Mouse (Mus musculus): ENCODE data around the gene Lrrk1. TPM values are rescaled to one million over a fixed set of nuclear protein-coding genes. Genes with fewer than 3 reads are reported as not detected.

The Lrrk1 gene
- 2.7 and 3.2 TPM in 2 replicates for polyA plus RNA-seq (2015; fragmentation: Nextera tagmentation; extraction: Ambion mirVana)

GRCm38 (mm10) chr7:66387813-66388521 lies at the start of gene Lrrk1:
Gene Lrrk1 (minus strand): TSS chr7:66388350.
- ATAC-seq: peak; percentile 58
- peak within 1 kb of the TSS; percentile 53 for H3K4me3 ChIP-seq (replicated peaks; ENCODE audit: low read length)
- under 1% methylated on average over 67 of the region's 70 CpGs for WGBS
- H3K4me2 ChIP-seq (ENCODE audit: low read length): peak within 1 kb of the TSS; percentile 96
- peaks cover 4% of the 10 kb centered on the region for H3K27me3 ChIP-seq (replicated peaks; ENCODE audit: control insufficient read depth, insufficient read depth, low read length)
- no peaks in the 10 kb centered on the region for H3K36me3 ChIP-seq (ENCODE audit: control insufficient read depth, insufficient read depth)
- H3K9me3 ChIP-seq (ENCODE audit: control insufficient read depth, low read length): no peaks in the 10 kb centered on the region
- no peak within 1 kb of the TSS for H3K27ac ChIP-seq (ENCODE audit: low read length)
- peaks cover 17% of the 10 kb centered on the region for H3K4me1 ChIP-seq (replicated peaks; ENCODE audit: control insufficient read depth, insufficient read depth, low read length)
- H3K9ac ChIP-seq (replicated peaks; ENCODE audit: low read depth, low read length): peak within 1 kb of the TSS; percentile 60

- Histone ChIP-seq H3K27me3 (replicated peaks; ENCODE audit: control insufficient read depth, insufficient read depth, low read length) (no peaks in the 10 kb centered on the region), H3K4me1 (replicated peaks; ENCODE audit: control insufficient read depth, insufficient read depth, low read length) (no peaks in the 10 kb centered on the region), H3K4me3 (replicated peaks; ENCODE audit: low read length) (no peak overlapping the region), H3K9ac (replicated peaks; ENCODE audit: low read depth, low read length) (no peak overlapping the region), H3K36me3 (ENCODE audit: control insufficient read depth, insufficient read depth) (no peaks in the 10 kb centered on the region), H3K9me3 (ENCODE audit: control insufficient read depth, low read length) (no peaks in the 10 kb centered on the region), H3K27ac (ENCODE audit: low read length) (no peak overlapping the region), H3K4me2 (ENCODE audit: low read length) (no peak overlapping the region)
- WGBS: 41% methylated on average over 10 of the region's 10 CpGs
- ATAC-seq: peak; percentile 78
Measured at GRCm38 (mm10) chr7:66434453-66434935, 46.3 kb upstream of the Lrrk1 start.

DNA sequence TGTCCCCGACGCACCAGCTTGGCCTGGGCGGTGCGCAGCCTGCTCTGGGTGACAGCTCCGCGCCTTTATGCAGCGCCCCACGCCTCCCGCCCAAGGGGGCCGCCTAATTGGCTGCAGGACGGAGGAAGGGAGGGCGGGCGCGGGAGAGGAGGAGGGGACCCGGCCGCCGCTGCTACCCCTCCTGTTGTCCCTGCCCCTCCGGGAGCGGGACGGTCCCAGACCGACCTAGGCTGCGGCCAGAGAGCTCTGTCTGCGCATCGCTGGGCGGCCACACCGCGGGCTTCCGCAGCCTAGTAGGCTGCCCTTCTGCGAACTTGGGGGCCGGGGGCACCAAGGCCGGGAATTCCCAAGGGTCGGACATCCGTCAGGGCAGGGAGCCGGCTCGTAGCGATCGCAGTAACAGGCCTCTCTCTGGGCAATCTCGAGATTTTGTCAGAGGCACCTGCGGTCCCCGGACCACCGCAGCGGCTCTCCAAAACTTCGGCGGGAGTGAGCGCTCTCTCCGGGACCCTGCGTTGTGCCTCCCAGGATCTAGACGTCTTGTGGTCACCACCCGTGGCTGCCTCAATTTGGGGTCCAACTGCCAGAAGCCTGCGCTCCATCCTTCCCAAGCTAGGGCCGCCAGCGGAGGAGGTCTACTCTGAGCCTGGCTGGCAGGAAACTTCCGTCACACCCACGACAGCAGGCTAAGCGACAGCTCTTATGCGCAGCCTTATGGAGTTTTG lies 39.4 kb upstream of the Lrrk1 start, which contains the start of gene Aldh1a3:
Gene Aldh1a3, minus strand, starts transcription at position 81 of the 725 bp plus-strand sequence.
- WGBS: under 1% methylated on average over 50 of the region's 56 CpGs
- H3K9ac ChIP-seq (replicated peaks; ENCODE audit: low read depth, low read length): peak within 1 kb of the TSS; percentile 47
- no peaks in the 10 kb centered on the region for H3K36me3 ChIP-seq (ENCODE audit: control insufficient read depth, insufficient read depth)
- H3K4me2 ChIP-seq (ENCODE audit: low read length): peak within 1 kb of the TSS; percentile 97
- ATAC-seq: peak; percentile 91
- no peaks in the 10 kb centered on the region for H3K9me3 ChIP-seq (ENCODE audit: control insufficient read depth, low read length)
- peaks cover 13% of the 10 kb centered on the region for H3K4me1 ChIP-seq (replicated peaks; ENCODE audit: control insufficient read depth, insufficient read depth, low read length)
- peaks cover 34% of the 10 kb centered on the region for H3K27me3 ChIP-seq (replicated peaks; ENCODE audit: control insufficient read depth, insufficient read depth, low read length)
- H3K27ac ChIP-seq (ENCODE audit: low read length): no peak within 1 kb of the TSS
- peak within 1 kb of the TSS; percentile 54 for H3K4me3 ChIP-seq (replicated peaks; ENCODE audit: low read length)

DNA sequence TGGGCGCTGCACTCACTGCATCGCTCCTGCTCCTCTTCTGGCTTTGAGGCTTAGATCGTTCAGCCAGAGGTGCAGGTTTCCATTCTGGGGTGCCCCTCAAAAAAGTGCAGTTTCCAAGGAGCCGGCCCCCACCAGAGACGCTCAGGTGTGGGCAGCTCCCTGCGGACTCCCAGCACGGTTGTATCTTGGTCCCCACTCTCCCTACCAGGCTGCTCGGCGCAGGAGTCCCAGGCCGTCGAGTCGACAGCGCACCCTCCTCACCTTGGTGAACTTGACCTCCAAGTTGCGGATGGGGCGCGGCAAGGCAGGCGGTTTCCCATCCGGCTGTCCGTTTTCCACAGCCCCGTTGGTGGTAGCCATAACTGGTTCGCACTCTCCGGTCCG lies 38.9 kb upstream of the Lrrk1 start:
- ATAC-seq: peak; percentile 43
- no peaks in the 10 kb centered on the region for H3K9me3 ChIP-seq (ENCODE audit: control insufficient read depth, low read length)
- H3K27me3 ChIP-seq (replicated peaks; ENCODE audit: control insufficient read depth, insufficient read depth, low read length): peaks cover 34% of the 10 kb centered on the region

GRCm38 (mm10) chr7:66421903-66422302 lies 33.8 kb upstream of the Lrrk1 start:
- peaks cover 1% of the 10 kb centered on the region for H3K4me1 ChIP-seq (replicated peaks; ENCODE audit: control insufficient read depth, insufficient read depth, low read length)
- H3K36me3 ChIP-seq (ENCODE audit: control insufficient read depth, insufficient read depth): no peaks in the 10 kb centered on the region
- H3K27me3 ChIP-seq (replicated peaks; ENCODE audit: control insufficient read depth, insufficient read depth, low read length): peaks cover 17% of the 10 kb centered on the region
- H3K4me3 ChIP-seq (replicated peaks; ENCODE audit: low read length): no peak overlapping the region
- H3K9me3 ChIP-seq (ENCODE audit: control insufficient read depth, low read length): no peaks in the 10 kb centered on the region
- no peak overlapping the region for H3K27ac ChIP-seq (ENCODE audit: low read length)
- no peak for ATAC-seq
- H3K4me2 ChIP-seq (ENCODE audit: low read length): no peak overlapping the region
- 77% methylated on average over 8 of the region's 8 CpGs for WGBS
- no peak overlapping the region for H3K9ac ChIP-seq (replicated peaks; ENCODE audit: low read depth, low read length)

More for the DNA sequence above, 38.9 kb upstream of the Lrrk1 start:
- Histone ChIP-seq H3K36me3 (ENCODE audit: control insufficient read depth, insufficient read depth) (no peaks in the 10 kb centered on the region), H3K4me1 (replicated peaks; ENCODE audit: control insufficient read depth, insufficient read depth, low read length) (peaks cover 13% of the 10 kb centered on the region), H3K27ac (ENCODE audit: low read length) (no peak overlapping the region), H3K9ac (replicated peaks; ENCODE audit: low read depth, low read length) (peak overlapping the region; percentile 47; the same call in 1 of the 2 replicates), H3K4me2 (ENCODE audit: low read length) (peak overlapping the region; percentile 97), H3K4me3 (replicated peaks; ENCODE audit: low read length) (peak overlapping the region; percentile 54)
- WGBS: 0% methylated on average over 22 of the region's 23 CpGs

DNA sequence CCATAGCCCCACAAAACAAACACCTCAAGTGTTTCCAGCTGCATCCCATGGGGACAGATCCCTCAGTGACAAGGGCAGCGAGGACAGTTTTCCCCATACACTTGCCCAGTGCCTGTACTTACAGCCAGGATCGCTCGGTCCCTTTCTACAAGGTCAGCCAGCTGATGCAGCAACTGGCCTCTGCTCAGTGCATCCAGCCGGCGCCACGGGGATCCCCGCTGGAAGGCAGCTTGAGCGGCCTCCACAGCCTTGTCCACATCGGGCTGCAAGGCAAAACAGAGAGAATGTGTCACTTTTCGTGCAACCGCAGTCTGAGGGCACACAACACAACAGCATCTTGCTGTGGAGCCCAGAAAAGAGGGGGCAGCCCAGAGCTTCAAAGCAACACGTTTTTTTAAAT lies 30.8 kb upstream of the Lrrk1 start:
- Histone ChIP-seq H3K4me1 (replicated peaks; ENCODE audit: control insufficient read depth, insufficient read depth, low read length) (no peaks in the 10 kb centered on the region), H3K27ac (ENCODE audit: low read length) (no peak overlapping the region), H3K27me3 (replicated peaks; ENCODE audit: control insufficient read depth, insufficient read depth, low read length) (no peaks in the 10 kb centered on the region), H3K36me3 (ENCODE audit: control insufficient read depth, insufficient read depth) (no peaks in the 10 kb centered on the region), H3K4me3 (replicated peaks; ENCODE audit: low read length) (no peak overlapping the region), H3K9me3 (ENCODE audit: control insufficient read depth, low read length) (no peaks in the 10 kb centered on the region), H3K9ac (replicated peaks; ENCODE audit: low read depth, low read length) (no peak overlapping the region), H3K4me2 (ENCODE audit: low read length) (no peak overlapping the region)
- no peak for ATAC-seq
- WGBS: 55% methylated on average over 12 of the region's 12 CpGs

GRCm38 (mm10) chr7:66416829-66417228 lies 28.7 kb upstream of the Lrrk1 start:
- Histone ChIP-seq H3K27me3 (replicated peaks; ENCODE audit: control insufficient read depth, insufficient read depth, low read length) (no peaks in the 10 kb centered on the region), H3K36me3 (ENCODE audit: control insufficient read depth, insufficient read depth) (no peaks in the 10 kb centered on the region), H3K27ac (ENCODE audit: low read length) (no peak overlapping the region), H3K9me3 (ENCODE audit: control insufficient read depth, low read length) (no peaks in the 10 kb centered on the region), H3K9ac (replicated peaks; ENCODE audit: low read depth, low read length) (no peak overlapping the region), H3K4me2 (ENCODE audit: low read length) (no peak overlapping the region), H3K4me1 (replicated peaks; ENCODE audit: control insufficient read depth, insufficient read depth, low read length) (peaks cover 3% of the 10 kb centered on the region; the same call in 1 of the 2 replicates), H3K4me3 (replicated peaks; ENCODE audit: low read length) (no peak overlapping the region)
- ATAC-seq: no peak
- 89% methylated on average over 4 of the region's 4 CpGs for WGBS

DNA sequence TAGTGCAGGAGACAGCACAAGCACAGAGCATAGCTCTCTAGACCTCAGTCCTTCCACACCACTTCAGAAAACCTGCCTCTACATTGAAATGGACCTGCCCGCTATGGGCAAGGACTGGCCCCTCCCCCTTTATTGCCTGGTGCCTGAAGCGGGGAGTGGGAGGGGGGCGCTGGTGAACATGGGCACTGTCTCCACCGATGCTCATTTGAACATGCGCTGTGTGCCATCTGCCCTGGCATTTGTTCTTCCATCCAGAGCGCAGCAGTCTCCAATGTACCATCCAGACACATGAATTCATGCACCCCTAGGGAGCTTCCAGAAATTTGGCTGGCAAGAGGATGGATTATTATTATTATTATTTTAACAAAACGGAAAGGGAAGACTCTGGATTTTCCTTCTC lies 24.9 kb upstream of the Lrrk1 start:
- no peaks in the 10 kb centered on the region for H3K9me3 ChIP-seq (ENCODE audit: control insufficient read depth, low read length)
- no peak overlapping the region for H3K9ac ChIP-seq (replicated peaks; ENCODE audit: low read depth, low read length)
- ATAC-seq: peak; percentile 57; the same call in 1 of the 2 replicates
- no peaks in the 10 kb centered on the region for H3K27me3 ChIP-seq (replicated peaks; ENCODE audit: control insufficient read depth, insufficient read depth, low read length)
- no peak overlapping the region for H3K4me2 ChIP-seq (ENCODE audit: low read length)
- no peak overlapping the region for H3K4me3 ChIP-seq (replicated peaks; ENCODE audit: low read length)
- no peaks in the 10 kb centered on the region for H3K36me3 ChIP-seq (ENCODE audit: control insufficient read depth, insufficient read depth)
- 66% methylated on average over 7 of the region's 7 CpGs for WGBS
- no peak overlapping the region for H3K27ac ChIP-seq (ENCODE audit: low read length)
- H3K4me1 ChIP-seq (replicated peaks; ENCODE audit: control insufficient read depth, insufficient read depth, low read length): peaks cover 3% of the 10 kb centered on the region; the same call in 1 of the 2 replicates

GRCm38 (mm10) chr7:66409433-66409832 lies 21.3 kb upstream of the Lrrk1 start:
- WGBS: 69% methylated on average over 6 of the region's 6 CpGs
- Histone ChIP-seq H3K27ac (ENCODE audit: low read length) (no peak overlapping the region), H3K9ac (replicated peaks; ENCODE audit: low read depth, low read length) (no peak overlapping the region), H3K4me2 (ENCODE audit: low read length) (no peak overlapping the region), H3K36me3 (ENCODE audit: control insufficient read depth, insufficient read depth) (no peaks in the 10 kb centered on the region), H3K9me3 (ENCODE audit: control insufficient read depth, low read length) (no peaks in the 10 kb centered on the region), H3K4me3 (replicated peaks; ENCODE audit: low read length) (no peak overlapping the region), H3K27me3 (replicated peaks; ENCODE audit: control insufficient read depth, insufficient read depth, low read length) (no peaks in the 10 kb centered on the region), H3K4me1 (replicated peaks; ENCODE audit: control insufficient read depth, insufficient read depth, low read length) (peaks cover 3% of the 10 kb centered on the region; the same call in 1 of the 2 replicates)
- peak; percentile 41; the same call in 1 of the 2 replicates for ATAC-seq

Data from forebrain, embryonic 16.5 days (tissue).